Mouse (Mus musculus) forebrain, embryonic 16.5 days (tissue): ENCODE results near the gene Cdr2l. TPM values are rescaled to one million over a fixed set of nuclear protein-coding genes. Genes with fewer than 3 reads are reported as not detected.
A peak's percentile ranks its signal among the peaks of the same experiment; 100 is the strongest.
"Not testable (repeated sequence)": the region's sequence is repeated elsewhere in the genome, so short reads cannot be mapped to it uniquely, and the experiment has no call there.

Experiments
- ATAC-seq: fragments of 200-750 bp; cut with Nextera tagmentation; 2 replicates; pipeline ENCODE4 v1.8.0; 2017; ENCODE audit warnings: mild to moderate bottlenecking, moderate library complexity
- H3K27ac ChIP-seq: fragments of 300-500 bp; sonication (generic); 2 replicates; pipeline ENCODE4 v1.5.1; 2014; ENCODE audit warnings: low read length, control low read depth
- H3K27me3 ChIP-seq: fragments of 300-500 bp; sonication (generic); replicated peaks from 2 replicates; pipeline ENCODE4 v1.6.1; 2014; ENCODE audit warnings: low read length; ENCODE audit not compliant: control insufficient read depth, insufficient read depth
- H3K36me3 ChIP-seq: fragments of 300-500 bp; sonication (generic); 2 replicates; pipeline ENCODE4 v1.6.1; 2014; ENCODE audit not compliant: control insufficient read depth, insufficient read depth
- H3K4me1 ChIP-seq: fragments of 300-500 bp; sonication (generic); replicated peaks from 2 replicates; pipeline ENCODE4 v1.6.1; 2014; ENCODE audit warnings: low read length; ENCODE audit not compliant: control insufficient read depth, insufficient read depth
- H3K4me2 ChIP-seq: fragments of 300-500 bp; sonication (generic); 2 replicates; pipeline ENCODE4 v1.6.1; 2014; ENCODE audit warnings: mild to moderate bottlenecking, low read length, control low read depth
- H3K4me3 ChIP-seq: fragments of 300-500 bp; sonication (generic); replicated peaks from 2 replicates; pipeline ENCODE4 v1.5.1; 2014; ENCODE audit warnings: mild to moderate bottlenecking, low read length, control low read depth
- H3K9ac ChIP-seq: fragments of 300-500 bp; sonication (generic); replicated peaks from 2 replicates; pipeline ENCODE4 v1.6.1; 2014; ENCODE audit warnings: low read depth, low read length, control low read depth
- H3K9me3 ChIP-seq: fragments of 300-500 bp; sonication (generic); 2 replicates; pipeline ENCODE4 v1.6.1; 2016; ENCODE audit warnings: low read length; ENCODE audit not compliant: control insufficient read depth
- WGBS: fragments of 180-500 bp; shearing (Covaris S2); extraction: QIAGEN DNeasy Blood & Tissue Kit; methylation state at CpG from one replicate; pipeline ENCODE4 v1.1.7; 2014; 5-methylcytosine and 5-hydroxymethylcytosine counted together
- polyA plus RNA-seq: library from polyadenylated mRNA; unstranded; fragments of >200 nt; fragmentation: Nextera tagmentation; extraction: Ambion mirVana; gene quantifications from 2 replicates; pipeline ENCODE4 v1.2.1, GENCODE M21; 2015

Cdr2l gene
- polyA plus RNA-seq, 1 experiment from 2014 or later: 18.3 TPM

DNA sequence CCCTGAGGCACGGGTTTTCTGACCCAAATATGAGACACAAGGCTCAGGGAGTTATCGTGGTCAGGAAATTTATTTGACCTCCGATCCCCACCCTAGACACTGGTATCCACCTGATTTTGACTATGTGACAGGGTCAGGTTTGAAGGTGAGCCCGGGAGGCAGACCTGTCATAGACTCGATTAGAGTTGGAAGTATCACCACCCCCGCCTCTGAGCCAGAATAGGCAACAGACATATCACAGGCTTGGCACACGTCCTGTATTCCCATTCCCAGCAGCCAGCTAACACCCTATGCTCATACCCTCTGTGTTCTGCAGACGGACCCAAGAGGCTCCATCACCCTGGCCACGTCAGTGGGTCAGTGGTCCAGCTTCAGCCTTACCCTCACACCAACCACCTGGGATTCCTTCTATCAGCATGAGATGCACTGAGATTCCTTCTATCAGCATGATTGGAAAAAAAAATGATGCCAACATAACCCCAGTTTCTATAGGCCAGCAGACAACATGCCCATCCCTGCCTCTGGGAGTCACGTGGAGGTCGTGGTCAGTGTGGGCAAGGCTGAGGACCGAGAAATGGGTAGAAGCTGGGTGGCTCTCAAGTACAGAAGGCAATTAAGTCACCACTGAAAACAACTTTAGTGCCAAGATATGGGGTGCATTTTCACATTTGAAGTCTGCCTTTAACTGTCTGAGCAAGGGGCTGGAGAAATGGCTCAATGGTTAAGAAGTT lies 6.9 kb upstream of the Cdr2l start:
- peak overlapping the region; percentile 81 for H3K4me2 ChIP-seq
- H3K9ac ChIP-seq: peak overlapping the region; percentile 74; the same call in 1 of the 2 replicates
- WGBS: 59% methylated on average over 12 of the region's 12 CpGs
- H3K27ac ChIP-seq: no peak overlapping the region
- peak overlapping the region; percentile 54 for H3K4me3 ChIP-seq
- H3K27me3 ChIP-seq: no peaks in the 10 kb centered on the region
- no peaks in the 10 kb centered on the region for H3K9me3 ChIP-seq
- no peak for ATAC-seq
- no peaks in the 10 kb centered on the region for H3K36me3 ChIP-seq
- H3K4me1 ChIP-seq: peaks cover 16% of the 10 kb centered on the region

DNA sequence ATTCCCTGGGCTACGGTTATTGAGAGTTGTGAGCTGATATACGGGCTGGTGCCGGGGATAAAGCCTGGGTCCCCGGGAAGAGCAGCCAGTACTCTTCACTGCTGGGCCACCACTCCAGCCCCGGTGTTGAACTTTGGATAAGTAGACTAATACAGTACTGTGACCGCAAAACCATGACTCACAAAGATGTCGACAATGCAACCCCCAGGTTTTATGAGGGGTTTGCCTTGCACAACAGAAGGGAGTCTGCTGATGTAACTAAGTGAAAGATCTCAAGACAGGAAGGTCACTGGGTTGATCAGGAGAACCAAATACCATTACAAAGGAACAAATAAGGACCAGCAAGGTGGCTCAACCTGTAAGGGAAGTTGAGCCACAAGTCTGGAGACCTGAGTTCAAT lies 5.0 kb upstream of the Cdr2l start:
- H3K27me3 ChIP-seq: no peaks in the 10 kb centered on the region
- H3K4me1 ChIP-seq: peaks cover 20% of the 10 kb centered on the region
- no peaks in the 10 kb centered on the region for H3K36me3 ChIP-seq
- H3K9me3 ChIP-seq: no peaks in the 10 kb centered on the region
- H3K4me3 ChIP-seq: no peak overlapping the region
- H3K27ac ChIP-seq: no peak overlapping the region
- WGBS: 71% methylated on average over 7 of the region's 7 CpGs
- no peak for ATAC-seq
- no peak overlapping the region for H3K4me2 ChIP-seq
- no peak overlapping the region for H3K9ac ChIP-seq

- 94% methylated on average over 4 of the region's 4 CpGs for WGBS
- Histone ChIP-seq H3K9ac (no peak overlapping the region), H3K27me3 (no peaks in the 10 kb centered on the region), H3K4me1 (peaks cover 20% of the 10 kb centered on the region), H3K4me2 (no peak overlapping the region), H3K9me3 (no peaks in the 10 kb centered on the region), H3K4me3 (no peak overlapping the region), H3K27ac (no peak overlapping the region), H3K36me3 (no peaks in the 10 kb centered on the region)
- no peak for ATAC-seq
Measured at GRCm38 (mm10) chr11:115377254-115377653, 4.5 kb upstream of the Cdr2l start.

DNA sequence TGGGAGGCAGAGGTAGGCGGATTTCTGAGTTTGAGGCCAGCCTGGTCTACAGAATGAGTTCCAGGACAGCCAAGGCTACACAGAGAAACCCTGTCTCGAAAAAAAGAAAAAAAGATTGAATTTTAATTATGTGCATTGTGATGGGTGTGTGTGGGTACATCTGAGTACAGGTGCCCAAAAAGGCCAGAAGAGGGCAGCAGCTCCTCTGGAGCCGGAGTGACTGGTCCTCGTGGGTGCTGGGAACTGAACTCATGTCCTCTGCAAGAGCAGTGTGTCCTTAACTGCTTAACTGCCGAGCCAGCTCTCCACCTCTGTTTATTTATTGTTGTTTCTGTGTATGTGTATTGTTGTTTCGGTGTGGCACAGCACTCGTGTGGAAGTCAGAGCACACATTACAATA lies 3.9 kb upstream of the Cdr2l start:
- Histone ChIP-seq H3K9ac (no peak overlapping the region), H3K4me2 (no peak overlapping the region), H3K27me3 (no peaks in the 10 kb centered on the region), H3K9me3 (no peaks in the 10 kb centered on the region), H3K27ac (no peak overlapping the region), H3K36me3 (no peaks in the 10 kb centered on the region), H3K4me1 (peaks cover 22% of the 10 kb centered on the region), H3K4me3 (no peak overlapping the region)
- no peak for ATAC-seq
- 85% methylated on average over 7 of the region's 7 CpGs for WGBS

GRCm38 (mm10) chr11:115381276-115381675 lies 440 bp upstream of the Cdr2l start:
- Histone ChIP-seq H3K27me3 (no peaks in the 10 kb centered on the region), H3K4me2 (peak overlapping the region; percentile 79), H3K9me3 (no peaks in the 10 kb centered on the region), H3K36me3 (no peaks in the 10 kb centered on the region), H3K9ac (no peak overlapping the region), H3K4me1 (peaks cover 30% of the 10 kb centered on the region), H3K4me3 (peak overlapping the region; percentile 89), H3K27ac (no peak overlapping the region; the same call in 1 of the 2 replicates)
- no peak for ATAC-seq
- WGBS: 10% methylated on average over 9 of the region's 9 CpGs

GRCm38 (mm10) chr11:115382891-115383290 lies 1.2 kb downstream of the Cdr2l start:
- WGBS: 5% methylated on average over 5 of the region's 5 CpGs
- Histone ChIP-seq H3K4me2 (peak overlapping the region; percentile 79), H3K4me3 (peak overlapping the region; percentile 89), H3K9me3 (no peaks in the 10 kb centered on the region), H3K36me3 (no peaks in the 10 kb centered on the region), H3K27me3 (no peaks in the 10 kb centered on the region), H3K27ac (peak overlapping the region; percentile 68), H3K4me1 (peaks cover 30% of the 10 kb centered on the region), H3K9ac (peak overlapping the region; percentile 97)
- no peak for ATAC-seq

GRCm38 (mm10) chr11:115383701-115384474 lies 2.2 kb downstream of the Cdr2l start:
- peak; percentile 36; the same call in 1 of the 2 replicates for ATAC-seq
- Histone ChIP-seq H3K27me3 (no peaks in the 10 kb centered on the region), H3K9ac (peak overlapping the region; percentile 97), H3K4me1 (peaks cover 30% of the 10 kb centered on the region), H3K4me2 (peak overlapping the region; percentile 79), H3K4me3 (peak overlapping the region; percentile 89), H3K27ac (peak overlapping the region; percentile 68), H3K36me3 (no peaks in the 10 kb centered on the region), H3K9me3 (no peaks in the 10 kb centered on the region)
- 26% methylated on average over 16 of the region's 16 CpGs for WGBS

DNA sequence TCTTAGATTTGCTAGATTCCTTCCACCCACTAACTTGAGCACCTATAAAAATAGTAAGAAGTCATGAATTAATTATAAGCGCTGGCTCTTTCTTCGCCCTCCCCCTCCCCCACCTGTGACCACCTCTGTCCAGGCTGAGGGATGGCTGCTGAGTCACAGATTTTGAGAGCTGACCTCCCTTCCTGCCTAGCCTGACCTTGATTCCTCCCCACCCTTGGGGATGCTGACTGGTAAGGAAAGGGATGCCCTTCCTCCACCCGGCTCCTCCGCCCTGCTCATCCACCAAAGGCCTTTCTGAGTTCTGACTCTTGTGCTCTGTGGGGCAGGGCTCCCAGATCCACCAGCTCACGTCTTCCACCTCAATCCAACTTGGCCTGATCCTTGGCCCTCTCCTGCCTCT lies 2.9 kb downstream of the Cdr2l start:
- H3K4me2 ChIP-seq: 0 out of 2 replicates have a peak overlapping the region, but pooled peaks have one; percentile 79
- 0 out of 2 replicates have a peak overlapping the region, but pooled peaks have one; percentile 14 for H3K9ac ChIP-seq
- no peak for ATAC-seq
- H3K27me3 ChIP-seq: no peaks in the 10 kb centered on the region
- peak overlapping the region; percentile 68; the same call in 1 of the 2 replicates for H3K27ac ChIP-seq
- no peaks in the 10 kb centered on the region for H3K9me3 ChIP-seq
- no peak overlapping the region for H3K4me3 ChIP-seq
- 84% methylated on average over 5 of the region's 5 CpGs for WGBS
- peaks cover 30% of the 10 kb centered on the region for H3K4me1 ChIP-seq
- no peaks in the 10 kb centered on the region for H3K36me3 ChIP-seq

DNA sequence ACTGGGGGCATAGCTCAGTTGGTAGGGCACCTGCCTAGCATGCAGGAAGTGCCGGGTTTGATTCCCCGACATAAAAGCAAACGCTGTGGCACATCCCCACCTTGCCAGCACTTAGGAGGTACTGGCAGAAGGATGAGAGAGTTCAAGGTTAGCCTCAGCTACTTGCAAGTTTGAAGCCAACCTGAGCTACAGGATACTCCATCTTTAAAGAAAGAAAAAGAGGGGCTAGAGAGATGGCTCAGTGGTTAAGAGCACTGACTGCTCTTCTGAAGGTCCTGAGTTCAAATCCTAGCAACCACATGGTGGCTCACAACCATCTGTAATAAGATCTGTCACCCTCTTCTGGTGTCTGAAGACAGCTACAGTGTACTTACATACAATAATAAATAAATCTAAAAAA lies 5.1 kb downstream of the Cdr2l start:
- H3K9ac ChIP-seq, H3K27ac ChIP-seq, H3K27me3 ChIP-seq, H3K9me3 ChIP-seq, H3K4me2 ChIP-seq, H3K4me3 ChIP-seq, ATAC-seq: not testable (repeated sequence)
- peaks cover 10% of the 10 kb centered on the region for H3K36me3 ChIP-seq
- WGBS: 90% methylated on average over 3 of the region's 3 CpGs
- H3K4me1 ChIP-seq: peaks cover 26% of the 10 kb centered on the region
